Comparison of ENCODE assay signal across 8 mouse cellular contexts in the genomic region with DNA sequence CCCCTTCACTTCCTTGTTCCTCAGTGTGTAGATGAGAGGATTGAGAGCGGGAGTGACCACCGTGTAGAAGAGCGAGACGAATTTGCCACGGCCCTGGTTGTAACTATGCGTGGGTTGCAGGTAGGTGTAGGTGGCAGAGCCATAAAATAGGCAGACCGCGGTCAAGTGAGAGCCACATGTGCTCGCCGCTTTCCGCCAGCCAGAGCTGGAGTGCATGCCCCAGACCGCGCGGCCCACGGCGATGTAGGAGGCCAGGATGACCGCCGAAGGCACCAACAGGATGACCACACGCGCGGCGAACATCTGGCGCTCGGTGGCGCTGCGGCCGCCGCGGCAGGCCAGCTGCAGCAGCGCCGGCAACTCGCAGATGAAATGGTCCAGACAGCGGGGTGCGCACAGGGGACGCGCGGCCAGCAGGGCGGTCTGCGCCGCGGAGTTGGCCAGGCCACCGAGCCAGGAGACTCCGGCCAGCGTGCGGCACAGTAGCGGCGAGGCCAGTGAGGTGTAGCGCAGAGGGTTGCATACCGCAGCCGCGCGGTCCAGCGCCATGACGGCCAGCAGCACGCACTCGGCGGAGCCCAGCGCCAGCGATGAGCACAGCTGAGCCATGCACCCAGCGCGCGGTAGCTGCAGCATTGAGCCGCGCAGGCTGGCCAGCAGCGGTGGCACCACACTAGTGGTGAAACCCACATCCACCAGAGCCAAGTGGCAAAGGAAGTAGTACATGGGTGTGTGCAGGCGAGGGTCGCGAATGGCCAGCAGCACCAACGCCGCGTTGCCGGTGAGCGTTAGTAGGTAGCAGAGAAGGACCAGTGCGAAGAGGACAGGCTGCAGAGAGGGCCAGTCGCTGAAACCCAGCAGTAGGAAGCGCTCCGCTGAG. TPM values are rescaled to one million over a fixed set of nuclear protein-coding genes. Genes with fewer than 3 reads are reported as not detected.
DNase-seq lines count a peak whose midpoint lies in the region; ATAC-seq and TF ChIP-seq lines count a peak whose summit lies in the region.

No protein-coding gene starts in this region.

- peak overlapping the region; percentile 47 for H3K4me3 ChIP-seq in lung, embryonic 15.5 days
- peak overlapping the region; percentile 45 for H3K4me3 ChIP-seq in cortical plate, adult 2 months (ENCODE audit: insufficient read depth, low read length)
- H3K4me3 ChIP-seq in midbrain, embryonic 13.5 days (replicated peaks), result peak overlapping the region; percentile 66

- H3K4me2 ChIP-seq in lung, embryonic 15.5 days, result peak overlapping the region; percentile 87
- H3K4me2 ChIP-seq in midbrain, embryonic 13.5 days (replicated peaks), result peak overlapping the region; percentile 91

- no peaks in the 10 kb centered on the region for H3K36me3 ChIP-seq in lung, embryonic 15.5 days
- H3K36me3 ChIP-seq in midbrain, embryonic 13.5 days, result no peaks in the 10 kb centered on the region

- DNase-seq in lung, postnatal 14 days, result no peak
- peak; percentile 14 for DNase-seq in kidney, postnatal 14 days
- DNase-seq in urinary bladder, postnatal 36 days (ENCODE audit: low spot score in 2 of 2), result peak; percentile 2 to 9
- DNase-seq in MN1 (ENCODE audit: low spot score), result no peak

- H3K4me1 ChIP-seq in lung, embryonic 15.5 days, result 0 out of 2 replicates have a peak, but pooled peaks cover 9% of the 10 kb centered on the region
- no peaks in the 10 kb centered on the region for H3K4me1 ChIP-seq in cortical plate, adult 2 months (ENCODE audit: control insufficient read depth, insufficient read depth, low read length)
- H3K4me1 ChIP-seq in midbrain, embryonic 13.5 days (replicated peaks), result 0 out of 2 replicates have a peak, but pooled peaks cover 6% of the 10 kb centered on the region

- under 1% methylated on average over 77 of the region's 77 CpGs for WGBS in lung, embryonic 15.5 days
- WGBS in midbrain, embryonic 13.5 days, result under 1% methylated on average over 76 of the region's 77 CpGs

- ATAC-seq in lung, embryonic 15.5 days (ENCODE audit: borderline replicate concordance, extremely low read depth, low FRiP score, low TSS enrichment), result peak; percentile 74
- ATAC-seq in granulocyte monocyte progenitor cell, adult 5-6 weeks (replicated peaks; ENCODE audit: poor library complexity, severe bottlenecking), result peak; percentile 66
- ATAC-seq in midbrain, embryonic 13.5 days, result peak; percentile 96

- H3K27me3 ChIP-seq in lung, embryonic 15.5 days, result peaks cover 46% of the 10 kb centered on the region
- H3K27me3 ChIP-seq in midbrain, embryonic 13.5 days, result peaks cover 48% of the 10 kb centered on the region

- no peak for TF ChIP-seq POLR2A in cortical plate, adult 2 months (IDR thresholded peaks at IDR 0.05; ENCODE audit: extremely low read depth, insufficient read depth, low read length)

- TF ChIP-seq CTCF in cortical plate, adult 2 months (IDR thresholded peaks at IDR 0.05; ENCODE audit: extremely low read depth, insufficient read depth, low read length), result no peak

- no peaks in the 10 kb centered on the region for H3K9me3 ChIP-seq in lung, embryonic 15.5 days
- H3K9me3 ChIP-seq in midbrain, embryonic 13.5 days, result no peaks in the 10 kb centered on the region

- 0 out of 2 replicates have a peak overlapping the region, but pooled peaks have one; percentile 13 for H3K9ac ChIP-seq in lung, embryonic 15.5 days
- H3K9ac ChIP-seq in midbrain, embryonic 13.5 days (replicated peaks), result peak overlapping the region; percentile 75

- no peak overlapping the region for H3K27ac ChIP-seq in lung, embryonic 15.5 days
- no peak overlapping the region for H3K27ac ChIP-seq in cortical plate, adult 2 months (ENCODE audit: insufficient read depth, low read length)
- peak overlapping the region; percentile 69 for H3K27ac ChIP-seq in midbrain, embryonic 13.5 days

RNA-seq across cellular contexts. Expression of gene Ubd, which starts 3.4 kb away (rescaled TPM):
- 0.86 TPM in 1 of 2 replicates, not detected in the other for polyA plus RNA-seq in lung, embryonic 15.5 days (2015; fragmentation: Nextera tagmentation; extraction: Ambion mirVana)
- not detected in 2 replicates for polyA plus RNA-seq in cortical plate, adult 2 months (2012; rRNA removed)
- total RNA-seq in granulocyte monocyte progenitor cell, adult 5-6 weeks (2014; fragmentation: Nextera tagmentation), result not detected in 2 replicates
- not detected in 2 replicates for total RNA-seq in granulocyte monocyte progenitor cell, adult 5-6 weeks (2017)
- polyA plus RNA-seq in midbrain, embryonic 13.5 days (2015; fragmentation: Nextera tagmentation; extraction: Ambion mirVana), result not detected in 2 replicates

RNA-seq across cellular contexts. Expression of gene Olfr94, which starts 3.7 kb away (rescaled TPM):
- not detected in 2 replicates for polyA plus RNA-seq in lung, embryonic 15.5 days (2015; fragmentation: Nextera tagmentation; extraction: Ambion mirVana)
- not detected in 2 replicates for polyA plus RNA-seq in cortical plate, adult 2 months (2012; rRNA removed)
- not detected in 2 replicates for total RNA-seq in granulocyte monocyte progenitor cell, adult 5-6 weeks (2014; fragmentation: Nextera tagmentation)
- total RNA-seq in granulocyte monocyte progenitor cell, adult 5-6 weeks (2017), result not detected in 2 replicates
- polyA plus RNA-seq in midbrain, embryonic 13.5 days (2015; fragmentation: Nextera tagmentation; extraction: Ambion mirVana), result not detected in 2 replicates

RNA-seq across cellular contexts. Expression of gene Olfr95, which starts 15.8 kb away (rescaled TPM):
- not detected in 2 replicates for polyA plus RNA-seq in lung, embryonic 15.5 days (2015; fragmentation: Nextera tagmentation; extraction: Ambion mirVana)
- 0.02 TPM in 1 of 2 replicates, not detected in the other for polyA plus RNA-seq in cortical plate, adult 2 months (2012; rRNA removed)
- not detected in 2 replicates for total RNA-seq in granulocyte monocyte progenitor cell, adult 5-6 weeks (2014; fragmentation: Nextera tagmentation)
- total RNA-seq in granulocyte monocyte progenitor cell, adult 5-6 weeks (2017), result not detected in 2 replicates
- not detected in 2 replicates for polyA plus RNA-seq in midbrain, embryonic 13.5 days (2015; fragmentation: Nextera tagmentation; extraction: Ambion mirVana)

RNA-seq across cellular contexts. Expression of gene Olfr96, which starts 22.9 kb away (rescaled TPM):
- not detected in 2 replicates for polyA plus RNA-seq in lung, embryonic 15.5 days (2015; fragmentation: Nextera tagmentation; extraction: Ambion mirVana)
- polyA plus RNA-seq in cortical plate, adult 2 months (2012; rRNA removed), result not detected in 2 replicates
- not detected in 2 replicates for total RNA-seq in granulocyte monocyte progenitor cell, adult 5-6 weeks (2014; fragmentation: Nextera tagmentation)
- total RNA-seq in granulocyte monocyte progenitor cell, adult 5-6 weeks (2017), result not detected in 2 replicates
- polyA plus RNA-seq in midbrain, embryonic 13.5 days (2015; fragmentation: Nextera tagmentation; extraction: Ambion mirVana), result not detected in 2 replicates

RNA-seq across cellular contexts. Expression of gene Olfr93, which starts 35.8 kb away (rescaled TPM):
- polyA plus RNA-seq in lung, embryonic 15.5 days (2015; fragmentation: Nextera tagmentation; extraction: Ambion mirVana), result not detected in 2 replicates
- not detected in 2 replicates for polyA plus RNA-seq in cortical plate, adult 2 months (2012; rRNA removed)
- total RNA-seq in granulocyte monocyte progenitor cell, adult 5-6 weeks (2014; fragmentation: Nextera tagmentation), result not detected in 2 replicates
- not detected in 2 replicates for total RNA-seq in granulocyte monocyte progenitor cell, adult 5-6 weeks (2017)
- polyA plus RNA-seq in midbrain, embryonic 13.5 days (2015; fragmentation: Nextera tagmentation; extraction: Ambion mirVana), result not detected in 2 replicates

Comparison
In these comparisons a context has a peak if more than half of its experiments do, and no peak if none do; other contexts are left out.
1. DNase-seq: peak in kidney, postnatal 14 days (single experiment) and urinary bladder, postnatal 36 days (2 of 2); none in lung, postnatal 14 days (single experiment) and MN1 (single experiment).
2. Peak in every context shown above with its lines, with median percentiles within 50 percentile points of each other: ATAC-seq and H3K4me3 ChIP-seq.